Mouse (Mus musculus) limb, embryonic 12.5 days (tissue): ENCODE measurements around the gene 2410002F23Rik. TPM values are rescaled to one million over a fixed set of nuclear protein-coding genes. Genes with fewer than 3 reads are reported as not detected.

ENCODE experiments used
- ATAC-seq: fragments of 200-750 bp; cut with Nextera tagmentation; 2 replicates; pipeline ENCODE4 v1.8.0; 2017; ENCODE audit warnings: low read depth, moderate TSS enrichment; ENCODE audit not compliant: insufficient number of reproducible peaks, insufficient read depth, low FRiP score, low TSS enrichment
- H3K27ac ChIP-seq: fragments of 300-500 bp; sonication (generic); 2 replicates; pipeline ENCODE4 v1.5.1; 2016; ENCODE audit warnings: mild to moderate bottlenecking, moderate library complexity
- H3K27me3 ChIP-seq: fragments of 300-500 bp; sonication (generic); 2 replicates; pipeline ENCODE4 v1.6.1; 2016; ENCODE audit warnings: mild to moderate bottlenecking, moderate library complexity
- H3K36me3 ChIP-seq: fragments of 300-500 bp; sonication (generic); 2 replicates; pipeline ENCODE4 v1.6.1; 2016; ENCODE audit warnings: mild to moderate bottlenecking, moderate library complexity
- H3K4me1 ChIP-seq: fragments of 300-500 bp; sonication (generic); replicated peaks from 2 replicates; pipeline ENCODE4 v1.6.1; 2016
- H3K4me2 ChIP-seq: fragments of 300-500 bp; sonication (generic); 2 replicates; pipeline ENCODE4 v1.6.1; 2016; ENCODE audit warnings: mild to moderate bottlenecking, moderate library complexity
- H3K4me3 ChIP-seq: fragments of 300-500 bp; sonication (generic); replicated peaks from 2 replicates; pipeline ENCODE4 v1.5.1; 2016; ENCODE audit warnings: mild to moderate bottlenecking
- H3K9ac ChIP-seq: fragments of 300-500 bp; sonication (generic); replicated peaks from 2 replicates; pipeline ENCODE4 v1.6.1; 2016; ENCODE audit warnings: mild to moderate bottlenecking, moderate library complexity
- H3K9me3 ChIP-seq: fragments of 300-500 bp; sonication (generic); 2 replicates; pipeline ENCODE4 v1.6.1; 2016; ENCODE audit warnings: mild to moderate bottlenecking, moderate library complexity
- WGBS: fragments of 180-500 bp; shearing (Covaris S2); methylation state at CpG from one replicate; pipeline ENCODE4 v1.1.7; 2016; 5-methylcytosine and 5-hydroxymethylcytosine counted together
- polyA plus RNA-seq: library from polyadenylated mRNA; unstranded; fragments of >200 nt; fragmentation: Nextera tagmentation; extraction: Ambion mirVana; gene quantifications from 2 replicates; pipeline ENCODE4 v1.2.1, GENCODE M21; 2016

Gene 2410002F23Rik
- polyA plus RNA-seq, 1 experiment from 2014 or later = 209 TPM

GRCm38 (mm10) chr7:44262791-44263643, 16.5 kb downstream of the 2410002F23Rik start:
- H3K4me2 ChIP-seq = peak overlapping the region; percentile 52
- peak overlapping the region; percentile 16 for H3K4me3 ChIP-seq
- WGBS = 3% methylated on average over 34 of the region's 34 CpGs
- peaks cover 6% of the 10 kb centered on the region for H3K4me1 ChIP-seq
- H3K9ac ChIP-seq = no peak overlapping the region
- no peaks in the 10 kb centered on the region for H3K36me3 ChIP-seq
- peaks cover 56% of the 10 kb centered on the region for H3K27me3 ChIP-seq
- peak; percentile 65 for ATAC-seq
- H3K9me3 ChIP-seq = no peaks in the 10 kb centered on the region
- no peak overlapping the region for H3K27ac ChIP-seq

GRCm38 (mm10) chr7:44268117-44268516, 21.6 kb downstream of the 2410002F23Rik start:
- Histone ChIP-seq H3K36me3 (no peaks in the 10 kb centered on the region), H3K9me3 (no peaks in the 10 kb centered on the region), H3K4me2 (no peak overlapping the region), H3K27me3 (peaks cover 60% of the 10 kb centered on the region), H3K27ac (no peak overlapping the region), H3K4me3 (no peak overlapping the region), H3K4me1 (peaks cover 4% of the 10 kb centered on the region), H3K9ac (no peak overlapping the region; the same call in 1 of the 2 replicates)
- no peak for ATAC-seq
- 77% methylated on average over 11 of the region's 11 CpGs for WGBS

- no peak overlapping the region for H3K4me3 ChIP-seq
- H3K27ac ChIP-seq = no peak overlapping the region
- H3K36me3 ChIP-seq = no peaks in the 10 kb centered on the region
- no peak overlapping the region for H3K9ac ChIP-seq
- H3K4me1 ChIP-seq = no peaks in the 10 kb centered on the region
- H3K4me2 ChIP-seq = no peak overlapping the region
- WGBS = 87% methylated on average over 2 of the region's 2 CpGs
- no peaks in the 10 kb centered on the region for H3K9me3 ChIP-seq
- H3K27me3 ChIP-seq = peaks cover 61% of the 10 kb centered on the region
- ATAC-seq = no peak
Measured at GRCm38 (mm10) chr7:44269397-44269796, 22.9 kb downstream of the 2410002F23Rik start.

GRCm38 (mm10) chr7:44271309-44271708, 24.8 kb downstream of the 2410002F23Rik start:
- no peak for ATAC-seq
- Histone ChIP-seq H3K9me3 (no peaks in the 10 kb centered on the region), H3K27ac (no peak overlapping the region), H3K4me1 (no peaks in the 10 kb centered on the region), H3K36me3 (no peaks in the 10 kb centered on the region), H3K4me3 (no peak overlapping the region), H3K27me3 (peaks cover 69% of the 10 kb centered on the region), H3K9ac (no peak overlapping the region), H3K4me2 (no peak overlapping the region)
- 73% methylated on average over 2 of the region's 2 CpGs for WGBS

- no peak for ATAC-seq
- H3K36me3 ChIP-seq = no peaks in the 10 kb centered on the region
- H3K27ac ChIP-seq = no peak overlapping the region
- peaks cover 67% of the 10 kb centered on the region for H3K27me3 ChIP-seq
- 85% methylated on average over 7 of the region's 7 CpGs for WGBS
- H3K9ac ChIP-seq = no peak overlapping the region
- no peaks in the 10 kb centered on the region for H3K4me1 ChIP-seq
- no peaks in the 10 kb centered on the region for H3K9me3 ChIP-seq
- no peak overlapping the region for H3K4me3 ChIP-seq
- H3K4me2 ChIP-seq = no peak overlapping the region
Measured at GRCm38 (mm10) chr7:44272546-44272945, 26.0 kb downstream of the 2410002F23Rik start.

GRCm38 (mm10) chr7:44273446-44273845, 26.9 kb downstream of the 2410002F23Rik start:
- Histone ChIP-seq H3K4me3 (no peak overlapping the region), H3K36me3 (no peaks in the 10 kb centered on the region), H3K4me1 (no peaks in the 10 kb centered on the region), H3K4me2 (no peak overlapping the region), H3K27me3 (peaks cover 61% of the 10 kb centered on the region), H3K9ac (no peak overlapping the region), H3K9me3 (no peaks in the 10 kb centered on the region), H3K27ac (no peak overlapping the region)
- 61% methylated on average over 7 of the region's 7 CpGs for WGBS
- ATAC-seq = no peak

- Histone ChIP-seq H3K9me3 (no peaks in the 10 kb centered on the region), H3K27ac (no peak overlapping the region), H3K36me3 (no peaks in the 10 kb centered on the region), H3K4me1 (no peaks in the 10 kb centered on the region), H3K27me3 (peaks cover 56% of the 10 kb centered on the region), H3K4me3 (no peak overlapping the region), H3K9ac (no peak overlapping the region), H3K4me2 (no peak overlapping the region)
- ATAC-seq = no peak
- WGBS = 23% methylated on average over 11 of the region's 11 CpGs
Measured at GRCm38 (mm10) chr7:44274096-44274495, 27.6 kb downstream of the 2410002F23Rik start.

- ATAC-seq = no peak
- H3K36me3 ChIP-seq = no peaks in the 10 kb centered on the region
- 77% methylated on average over 3 of the region's 3 CpGs for WGBS
- H3K27me3 ChIP-seq = peaks cover 52% of the 10 kb centered on the region
- H3K4me3 ChIP-seq = no peak overlapping the region
- no peak overlapping the region for H3K4me2 ChIP-seq
- no peak overlapping the region for H3K27ac ChIP-seq
- H3K4me1 ChIP-seq = no peaks in the 10 kb centered on the region
- H3K9ac ChIP-seq = no peak overlapping the region
- no peaks in the 10 kb centered on the region for H3K9me3 ChIP-seq
Measured at GRCm38 (mm10) chr7:44275546-44275945, 29.0 kb downstream of the 2410002F23Rik start.

- Histone ChIP-seq H3K27me3 (peaks cover 49% of the 10 kb centered on the region), H3K9ac (no peak overlapping the region), H3K4me2 (no peak overlapping the region), H3K36me3 (no peaks in the 10 kb centered on the region), H3K4me1 (no peaks in the 10 kb centered on the region), H3K4me3 (no peak overlapping the region), H3K27ac (no peak overlapping the region), H3K9me3 (no peaks in the 10 kb centered on the region)
- WGBS = 70% methylated on average over 10 of the region's 10 CpGs
- no peak for ATAC-seq
Measured at GRCm38 (mm10) chr7:44276461-44277249, 30.1 kb downstream of the 2410002F23Rik start.

- H3K36me3 ChIP-seq = no peaks in the 10 kb centered on the region
- ATAC-seq = no peak
- H3K4me2 ChIP-seq = no peak overlapping the region
- no peak overlapping the region for H3K9ac ChIP-seq
- no peaks in the 10 kb centered on the region for H3K9me3 ChIP-seq
- no peak overlapping the region for H3K4me3 ChIP-seq
- H3K27me3 ChIP-seq = peaks cover 49% of the 10 kb centered on the region
- WGBS = 40% methylated on average over 2 of the region's 2 CpGs
- no peaks in the 10 kb centered on the region for H3K4me1 ChIP-seq
- H3K27ac ChIP-seq = no peak overlapping the region
Measured at GRCm38 (mm10) chr7:44277250-44277622, 30.7 kb downstream of the 2410002F23Rik start.

- no peak for ATAC-seq
- no peaks in the 10 kb centered on the region for H3K4me1 ChIP-seq
Measured at GRCm38 (mm10) chr7:44280959-44281358, 34.4 kb downstream of the 2410002F23Rik start.

More at GRCm38 (mm10) chr7:44280959-44281358, 34.4 kb downstream of the 2410002F23Rik start:
- Histone ChIP-seq H3K27ac (no peak overlapping the region), H3K4me2 (no peak overlapping the region), H3K27me3 (peaks cover 18% of the 10 kb centered on the region), H3K4me3 (no peak overlapping the region), H3K9me3 (no peaks in the 10 kb centered on the region), H3K9ac (no peak overlapping the region), H3K36me3 (no peaks in the 10 kb centered on the region)
- 67% methylated on average over 1 of the region's 1 CpGs for WGBS
